Mouse (Mus musculus) CH12.LX (cell line): Measurements from ENCODE around the gene Hspa5. TPM values are rescaled to one million over a fixed set of nuclear protein-coding genes. Genes with fewer than 3 reads are reported as not detected.
A peak's percentile ranks its signal among the peaks of the same experiment; 100 is the strongest.

Experiments
- DNase-seq: peaks from one replicate; pipeline ENCODE4 v3.0.0-alpha.2; 2013; ENCODE audit errors: extremely low read depth
- H3K27ac ChIP-seq: 2 replicates; pipeline ENCODE4 v1.5.1; 2012; ENCODE audit warnings: low read depth, mild to moderate bottlenecking, control low read depth, moderate library complexity; ENCODE audit not compliant: insufficient read depth
- H3K27me3 ChIP-seq: replicated peaks from 2 replicates; pipeline ENCODE3; 2012; ENCODE audit warnings: inconsistent platforms
- H3K36me3 ChIP-seq, 2 experiments: replicated peaks in 1 of 2; 2 replicates each; pipeline versions ENCODE3 to v1.6.1; 2012; ENCODE audit warnings: inconsistent platforms in 1 of 2, low read length in 1 of 2, mild to moderate bottlenecking in 1 of 2, mixed read lengths in 1 of 2, moderate library complexity in 1 of 2; ENCODE audit not compliant: control insufficient read depth in 1 of 2, insufficient read depth in 1 of 2
- H3K4me1 ChIP-seq, 2 experiments: 2 replicates each; pipeline ENCODE4 v1.6.1; 2012; ENCODE audit warnings: inconsistent platforms in 1 of 2, moderate library complexity in 1 of 2; ENCODE audit not compliant: insufficient read depth in 2 of 2, control insufficient read depth in 1 of 2
- H3K4me2 ChIP-seq: 2 replicates; pipeline ENCODE4 v1.6.1; 2012; ENCODE audit warnings: low read depth, mild to moderate bottlenecking, control low read depth; ENCODE audit not compliant: poor library complexity, insufficient read depth, severe bottlenecking
- H3K4me3 ChIP-seq, 3 experiments: fragments of 150-350 bp in 1 of 3; sonication (generic) in 1 of 3; replicated peaks in 1 of 3; 2 replicates each; pipeline versions ENCODE3 to v1.5.1; 2011 to 2012; ENCODE audit warnings: low read depth in 2 of 3, low read length in 2 of 3, mild to moderate bottlenecking in 2 of 3, moderate library complexity in 2 of 3, control low read depth in 1 of 3, improper control_type of control experiment in 1 of 3, inconsistent platforms in 1 of 3, mixed read lengths in 1 of 3; ENCODE audit not compliant: poor library complexity in 1 of 3
- H3K79me2 ChIP-seq: replicated peaks from 2 replicates; pipeline ENCODE4 v1.6.1; 2012; ENCODE audit warnings: mild to moderate bottlenecking, moderate library complexity; ENCODE audit not compliant: control insufficient read depth, poor library complexity, insufficient read depth, severe bottlenecking; ENCODE audit errors: extremely low read depth
- H3K9ac ChIP-seq: 2 replicates; pipeline ENCODE4 v1.6.1; 2012; ENCODE audit warnings: low read depth, mild to moderate bottlenecking, control low read depth, moderate library complexity; ENCODE audit not compliant: insufficient read depth
- H3K9me3 ChIP-seq: replicated peaks from 2 replicates; pipeline ENCODE3; 2012; ENCODE audit warnings: low read length, inconsistent platforms, mixed read lengths
- CHD1 ChIP-seq: IDR thresholded peaks from 2 replicates; pipeline ENCODE4 v1.6.1; 2012; ENCODE audit warnings: low read depth, low read length, improper control_type of control experiment, inconsistent platforms
- CTCF ChIP-seq, 2 experiments: IDR thresholded peaks in 1 of 2; conservative IDR thresholded peaks in 1 of 2; 2 replicates each; pipeline ENCODE4 v1.5.1; 2011 to 2012; ENCODE audit warnings: low read depth in 2 of 2, low read length in 2 of 2, improper control_type of control experiment in 1 of 2, inconsistent platforms in 1 of 2, mild to moderate bottlenecking in 1 of 2, moderate library complexity in 1 of 2
- E2F4 ChIP-seq: IDR thresholded peaks from 2 replicates; pipeline ENCODE4 v1.6.1; 2011; ENCODE audit warnings: low read depth, low read length, improper control_type of control experiment; ENCODE audit not compliant: insufficient replicate concordance
- GABPA ChIP-seq: IDR thresholded peaks from 2 replicates; pipeline ENCODE4 v1.6.1; 2012; ENCODE audit warnings: low read depth, low read length, improper control_type of control experiment, inconsistent platforms; ENCODE audit not compliant: insufficient replicate concordance
- HCFC1 ChIP-seq: IDR thresholded peaks from 2 replicates; pipeline ENCODE4 v1.6.1; 2012; ENCODE audit warnings: low read depth, mild to moderate bottlenecking, inconsistent platforms, low read length, improper control_type of control experiment
- KAT2A ChIP-seq: IDR thresholded peaks from 2 replicates; pipeline ENCODE4 v1.6.1; 2012; ENCODE audit warnings: low read length, improper control_type of control experiment, inconsistent platforms; ENCODE audit not compliant: insufficient replicate concordance
- MAFK ChIP-seq: IDR thresholded peaks from 2 replicates; pipeline ENCODE4 v1.6.1; 2011; ENCODE audit warnings: low read length, improper control_type of control experiment; ENCODE audit not compliant: insufficient replicate concordance
- MAX ChIP-seq: IDR thresholded peaks from 2 replicates; pipeline ENCODE4 v1.6.1; 2011; ENCODE audit warnings: low read length, improper control_type of control experiment
- PAX5 ChIP-seq: IDR thresholded peaks from 2 replicates; pipeline ENCODE4 v1.6.1; 2012; ENCODE audit warnings: low read length, inconsistent platforms, mixed read lengths
- POLR2A ChIP-seq: IDR thresholded peaks from 2 replicates; pipeline ENCODE4 v1.6.1; 2011; ENCODE audit warnings: low read depth, mild to moderate bottlenecking, improper control_type of control experiment, low read length
- POLR2AphosphoS2 ChIP-seq: IDR thresholded peaks from 2 replicates; pipeline ENCODE4 v1.6.1; 2011; ENCODE audit warnings: low read depth, low read length, improper control_type of control experiment
- SIN3A ChIP-seq: IDR thresholded peaks from 2 replicates; pipeline ENCODE4 v1.6.1; 2012; ENCODE audit warnings: low read length, improper control_type of control experiment, inconsistent platforms
- SMC3 ChIP-seq: IDR thresholded peaks from 2 replicates; pipeline ENCODE4 v1.6.1; 2011; ENCODE audit warnings: low read depth, low read length, improper control_type of control experiment
- TCF12 ChIP-seq: IDR thresholded peaks from 2 replicates; pipeline ENCODE4 v1.6.1; 2014; ENCODE audit warnings: low read depth, mild to moderate bottlenecking, inconsistent platforms, low read length, improper control_type of control experiment
- USF2 ChIP-seq: conservative IDR thresholded peaks from 2 replicates; pipeline ENCODE4 v1.6.1; 2011; ENCODE audit warnings: low read depth, low read length, improper control_type of control experiment
- ZKSCAN1 ChIP-seq: IDR thresholded peaks from 2 replicates; pipeline ENCODE4 v1.6.1; 2012; ENCODE audit warnings: low read depth, inconsistent platforms, low read length, improper control_type of control experiment, borderline replicate concordance
- dilution Hi-C: fragments of 300-500 bp; cut with MboI; formaldehyde crosslinking; loops from 2 replicates; pipeline ENCODE4 v1.14.3; 2020; ENCODE audit warnings: low sequenced_read_pairs; ENCODE audit not compliant: extremely low pct_unique_long_range_greater_than_20kb, extremely low pct_ligation_motif_present
- in situ Hi-C: fragments of 300-500 bp; cut with MboI; formaldehyde crosslinking; loops from 3 replicates; pipeline ENCODE4 v1.14.3; 2019; ENCODE audit warnings: low sequenced_read_pairs, low pct_ligation_motif_present, low pct_unique_long_range_greater_than_20kb, mixed read lengths
- polyA plus RNA-seq: library from polyadenylated mRNA; unstranded; fragments of >175 nt; gene quantifications from 2 replicates; pipeline ENCODE4 v1.2.1, GENCODE M21; 2012; ENCODE audit warnings: low read depth; ENCODE audit not compliant: insufficient read length
- total RNA-seq, 2 experiments: library from RNA; depleted of rRNA; stranded (reverse); fragments of 300-350 nt in 1 of 2; fragments of >200 nt in 1 of 2; gene quantifications; 2 replicates each; pipeline ENCODE4 v1.2.3; 2012 to 2014

The Hspa5 gene
- total and polyA plus RNA-seq, 3 experiments, result 791 to 1,168 (median 866) TPM

GRCm38 (mm10) chr2:34774493-34774892 lies 2.7 kb downstream of the Hspa5 start:
- H3K4me2 ChIP-seq, result peak overlapping the region; percentile 99
- dilution Hi-C loops (no loop called here), in situ Hi-C loops (no loop called here)
- H3K9me3 ChIP-seq, result no peaks in the 10 kb centered on the region
- H3K36me3 ChIP-seq, result peaks cover 50 to 72% of the 10 kb centered on the region in 2 experiments
- H3K9ac ChIP-seq, result peak overlapping the region; percentile 83; the same call in 1 of the 2 replicates
- H3K27me3 ChIP-seq, result no peaks in the 10 kb centered on the region
- peaks cover 2 to 53% of the 10 kb centered on the region in 2 experiments; a peak in 2 of 4 replicates for H3K4me1 ChIP-seq
- no peak for DNase-seq
- H3K27ac ChIP-seq, result no peak overlapping the region
- peak overlapping the region; percentile 74 to 99 (median 97) for H3K4me3 ChIP-seq
- no peak for TF ChIP-seq USF2
- no peak for TF ChIP-seq SMC3
- no peak for TF ChIP-seq PAX5
- no peak for TF ChIP-seq GABPA
- no peak for TF ChIP-seq KAT2A
- no peak for TF ChIP-seq E2F4
- TF ChIP-seq ZKSCAN1, result no peak
- no peak for TF ChIP-seq POLR2AphosphoS2
- no peak for TF ChIP-seq TCF12
- H3K79me2 ChIP-seq, result peaks cover 75% of the 10 kb centered on the region

- H3K79me2 ChIP-seq, result peaks cover 61% of the 10 kb centered on the region
- peaks cover 63 to 89% of the 10 kb centered on the region in 2 experiments for H3K36me3 ChIP-seq
- H3K9me3 ChIP-seq, result no peaks in the 10 kb centered on the region
- no peaks in the 10 kb centered on the region for H3K27me3 ChIP-seq
- dilution Hi-C loops (no loop called here), in situ Hi-C loops (loop anchor here (25.0 kb wide), 1 partner anchor 335 kb away; the partner anchor contains the start of genes AI182371 and Cntrl)
- no peak overlapping the region for H3K27ac ChIP-seq
- no peak; the same call in 1 of the 2 replicates for TF ChIP-seq POLR2A
- TF ChIP-seq SIN3A, result no peak
- TF ChIP-seq CHD1, result no peak
- TF ChIP-seq ZKSCAN1, result no peak
- TF ChIP-seq HCFC1, result no peak
- TF ChIP-seq E2F4, result no peak
- no peak for TF ChIP-seq CTCF (conservative IDR thresholded peaks at IDR 0.05 in 1 of 2, IDR thresholded peaks at IDR 0.05 in 1 of 2; ENCODE audit: low read depth in 2 of 2, low read length in 2 of 2)
- no peak for TF ChIP-seq MAFK
- TF ChIP-seq MAX, result no peak
- H3K4me3 ChIP-seq, result no peak overlapping the region
- peaks cover 0 to 50% of the 10 kb centered on the region in 2 experiments; a peak in 2 of 4 replicates for H3K4me1 ChIP-seq
- peak overlapping the region; percentile 95; the same call in 1 of the 2 replicates for H3K4me2 ChIP-seq
- no peak for DNase-seq
- H3K9ac ChIP-seq, result peak overlapping the region; percentile 23; the same call in 1 of the 2 replicates
Measured at GRCm38 (mm10) chr2:34777237-34777868, 5.6 kb downstream of the Hspa5 start.
